Mouse (Mus musculus): ENCODE measurements around the gene Pik3ip1.

- no peak for TF ChIP-seq CTCF (IDR thresholded peaks at IDR 0.05; ENCODE audit: borderline replicate concordance, extremely low read depth, insufficient read depth, insufficient read length)
- peak; percentile 7; the same call in 1 of the 2 replicates for TF ChIP-seq POLR2A (IDR thresholded peaks at IDR 0.05; ENCODE audit: borderline replicate concordance, extremely low read depth, insufficient read depth, insufficient read length, poor library complexity, severe bottlenecking)
These were observed 38.2 kb upstream of the Pik3ip1 start for GRCm38 (mm10) chr11:3292062-3292421.
